Mouse (Mus musculus) ES-Bruce4 (cell line): ENCODE measurements around the gene Rnf8.

Experiments
- CTCF ChIP-seq: IDR thresholded peaks from one replicate; pipeline ENCODE4 v1.8.1; 2011; ENCODE audit warnings: low read depth, low read length
- POLR2A ChIP-seq: IDR thresholded peaks from one replicate; pipeline ENCODE4 v1.8.1; 2011; ENCODE audit warnings: low read length; ENCODE audit not compliant: insufficient read depth

DNA sequence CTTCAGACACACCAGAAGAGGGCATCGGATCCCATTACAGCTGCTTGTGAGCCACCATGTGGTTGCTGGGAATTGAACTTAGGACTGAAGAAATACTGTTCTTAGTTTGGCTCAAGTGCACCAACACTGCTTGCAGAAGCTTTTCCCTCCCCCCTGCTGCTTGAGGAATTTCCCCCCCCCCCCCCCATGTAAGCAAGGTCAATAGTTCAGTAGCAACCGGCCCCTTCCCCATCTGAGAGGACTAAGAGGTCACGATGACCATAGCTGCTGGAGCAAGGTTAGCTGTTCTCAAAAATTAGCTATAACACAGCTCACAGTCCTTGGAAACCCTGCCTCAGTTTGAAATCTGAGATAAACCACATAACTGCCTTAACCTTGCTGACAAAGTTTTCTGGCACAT, 27.6 kb downstream of the Rnf8 start:
- TF ChIP-seq CTCF (no peak), POLR2A (no peak)
